Mouse (Mus musculus) lung, embryonic 16.5 days (tissue): ENCODE results near the gene Gaa. TPM values are rescaled to one million over a fixed set of nuclear protein-coding genes. Genes with fewer than 3 reads are reported as not detected.

Experiments used
- ATAC-seq: fragments of 200-750 bp; cut with Nextera tagmentation; 2 replicates; pipeline ENCODE4 v1.8.0; 2017; ENCODE audit warnings: low read depth, mild to moderate bottlenecking, moderate library complexity
- H3K27ac ChIP-seq: fragments of 300-500 bp; sonication (generic); 2 replicates; pipeline ENCODE4 v1.5.1; 2014; ENCODE audit warnings: mild to moderate bottlenecking, control low read depth, low read length
- H3K27me3 ChIP-seq: fragments of 300-500 bp; sonication (generic); 2 replicates; pipeline ENCODE4 v1.6.1; 2014; ENCODE audit warnings: low read depth, low read length, mixed read lengths; ENCODE audit not compliant: control insufficient read depth, insufficient read depth
- H3K36me3 ChIP-seq: fragments of 300-500 bp; sonication (generic); 2 replicates; pipeline ENCODE4 v1.6.1; 2014; ENCODE audit warnings: low read length; ENCODE audit not compliant: control insufficient read depth, insufficient read depth
- H3K4me1 ChIP-seq: fragments of 300-500 bp; sonication (generic); replicated peaks from 2 replicates; pipeline ENCODE4 v1.6.1; 2014; ENCODE audit warnings: low read length, mixed read lengths; ENCODE audit not compliant: control insufficient read depth, insufficient read depth
- H3K4me2 ChIP-seq: fragments of 300-500 bp; sonication (generic); 2 replicates; pipeline ENCODE4 v1.6.1; 2014; ENCODE audit warnings: low read depth, low read length, control low read depth
- H3K4me3 ChIP-seq: fragments of 300-500 bp; sonication (generic); 2 replicates; pipeline ENCODE4 v1.5.1; 2014; ENCODE audit warnings: mild to moderate bottlenecking, low read length, control low read depth
- H3K9ac ChIP-seq: fragments of 300-500 bp; sonication (generic); 2 replicates; pipeline ENCODE4 v1.6.1; 2014; ENCODE audit warnings: low read length, control low read depth
- H3K9me3 ChIP-seq: fragments of 300-500 bp; sonication (generic); 2 replicates; pipeline ENCODE4 v1.6.1; 2016; ENCODE audit warnings: low read length; ENCODE audit not compliant: control insufficient read depth
- WGBS: fragments of 180-500 bp; shearing (Covaris S2); extraction: QIAGEN DNeasy Blood & Tissue Kit; methylation state at CpG from one replicate; pipeline ENCODE4 v1.1.7; 2014; 5-methylcytosine and 5-hydroxymethylcytosine counted together
- polyA plus RNA-seq: library from polyadenylated mRNA; unstranded; fragments of >200 nt; fragmentation: Nextera tagmentation; extraction: Ambion mirVana; gene quantifications from 2 replicates; pipeline ENCODE4 v1.2.1, GENCODE M21; 2015

Gene Gaa
- polyA plus RNA-seq, result 77.7 and 78.1 TPM in 2 replicates

DNA sequence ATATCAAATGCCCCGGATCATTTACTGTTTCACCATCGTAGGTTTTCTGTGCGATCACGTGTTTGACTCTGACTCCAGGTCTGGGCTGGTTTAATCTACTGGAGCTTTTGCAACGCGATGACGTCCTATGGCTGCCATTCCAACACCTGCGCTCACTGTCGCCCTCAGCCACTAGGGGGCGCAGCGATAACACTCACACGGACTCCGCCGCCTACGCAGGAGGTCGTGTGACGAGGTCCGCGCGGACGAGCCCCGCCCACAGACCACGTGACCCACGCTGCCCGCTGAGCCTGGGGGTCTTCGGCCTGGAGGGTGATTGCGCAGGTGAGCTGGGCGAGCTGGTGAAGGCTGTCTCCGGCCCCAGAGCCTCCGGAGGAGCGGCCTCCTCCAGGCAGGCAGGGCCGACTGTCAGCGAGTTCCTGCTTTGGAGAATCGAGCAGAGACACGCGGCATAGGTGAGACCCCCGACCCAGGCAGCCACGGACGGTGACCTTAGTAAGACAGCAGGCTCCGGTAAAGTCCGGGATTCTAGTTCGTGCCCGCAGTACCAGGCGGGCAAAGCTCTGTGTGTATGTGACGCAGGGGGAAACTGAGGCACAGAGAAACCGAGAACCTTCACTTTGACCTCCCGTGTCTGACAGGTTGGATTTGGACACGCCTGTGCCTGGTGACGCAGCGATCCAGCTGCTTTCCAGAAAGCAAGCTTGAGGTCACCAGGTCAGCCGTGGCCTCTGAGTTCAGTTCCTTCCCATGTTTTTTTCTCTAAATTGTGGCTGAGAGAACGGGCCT, at the start of gene Gaa:
Gene Gaa (plus strand): TSS at position 120 of the 789 bp plus-strand sequence.
- 0 out of 2 replicates have a peak within 1 kb of the TSS, but pooled peaks have one; percentile 25 for H3K27ac ChIP-seq

DNA sequence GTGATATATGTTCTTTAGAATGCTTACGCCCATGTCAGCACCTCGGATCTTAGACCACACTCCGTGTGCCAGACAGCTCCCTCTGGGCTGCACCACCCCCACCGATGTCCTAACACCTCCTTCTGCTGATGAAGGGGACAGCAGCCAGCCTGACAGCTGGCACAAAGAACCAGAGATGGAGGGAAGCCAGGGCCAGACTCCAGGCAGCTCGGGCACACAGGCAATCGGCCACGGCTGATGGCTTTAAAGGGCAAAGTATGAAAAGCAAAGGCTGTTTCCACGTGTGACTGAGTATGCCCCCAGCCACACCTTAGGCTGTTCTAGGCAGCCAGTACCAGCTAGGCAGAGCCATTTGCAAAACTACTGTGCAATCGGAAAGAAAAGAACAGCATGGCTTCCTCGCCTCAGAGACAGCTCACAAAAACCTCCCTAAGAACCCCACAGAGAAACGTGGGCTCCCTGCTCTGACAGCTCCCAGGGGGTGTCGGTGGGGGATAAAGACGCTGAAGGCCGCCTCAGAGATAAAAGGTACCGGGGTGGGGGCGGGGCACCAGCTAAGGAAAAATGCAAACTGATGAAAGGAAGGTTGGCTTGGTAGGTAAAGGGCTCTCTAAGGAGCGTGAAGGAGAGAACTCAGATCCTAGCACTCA, 47.7 kb upstream of the Gaa start:
- H3K27me3 ChIP-seq, result no peaks in the 10 kb centered on the region
- no peaks in the 10 kb centered on the region for H3K36me3 ChIP-seq
- H3K4me2 ChIP-seq, result 0 out of 2 replicates have a peak overlapping the region, but pooled peaks have one; percentile 1
- WGBS, result 31% methylated on average over 17 of the region's 17 CpGs
- peaks cover 49% of the 10 kb centered on the region for H3K4me1 ChIP-seq
- no peak overlapping the region for H3K9ac ChIP-seq
- no peak overlapping the region for H3K27ac ChIP-seq
- no peak overlapping the region for H3K4me3 ChIP-seq
- no peaks in the 10 kb centered on the region for H3K9me3 ChIP-seq
- no peak for ATAC-seq

More for the DNA sequence above, at the start of gene Gaa:
- ATAC-seq, result peak; percentile 89
- Histone ChIP-seq H3K9me3 (no peaks in the 10 kb centered on the region), H3K27me3 (no peaks in the 10 kb centered on the region), H3K9ac (peak within 1 kb of the TSS; percentile 87), H3K4me3 (peak within 1 kb of the TSS; percentile 80), H3K4me1 (peaks cover 17% of the 10 kb centered on the region), H3K4me2 (peak within 1 kb of the TSS; percentile 98), H3K36me3 (peaks cover 3% of the 10 kb centered on the region)
- WGBS, result 2% methylated on average over 52 of the region's 52 CpGs

DNA sequence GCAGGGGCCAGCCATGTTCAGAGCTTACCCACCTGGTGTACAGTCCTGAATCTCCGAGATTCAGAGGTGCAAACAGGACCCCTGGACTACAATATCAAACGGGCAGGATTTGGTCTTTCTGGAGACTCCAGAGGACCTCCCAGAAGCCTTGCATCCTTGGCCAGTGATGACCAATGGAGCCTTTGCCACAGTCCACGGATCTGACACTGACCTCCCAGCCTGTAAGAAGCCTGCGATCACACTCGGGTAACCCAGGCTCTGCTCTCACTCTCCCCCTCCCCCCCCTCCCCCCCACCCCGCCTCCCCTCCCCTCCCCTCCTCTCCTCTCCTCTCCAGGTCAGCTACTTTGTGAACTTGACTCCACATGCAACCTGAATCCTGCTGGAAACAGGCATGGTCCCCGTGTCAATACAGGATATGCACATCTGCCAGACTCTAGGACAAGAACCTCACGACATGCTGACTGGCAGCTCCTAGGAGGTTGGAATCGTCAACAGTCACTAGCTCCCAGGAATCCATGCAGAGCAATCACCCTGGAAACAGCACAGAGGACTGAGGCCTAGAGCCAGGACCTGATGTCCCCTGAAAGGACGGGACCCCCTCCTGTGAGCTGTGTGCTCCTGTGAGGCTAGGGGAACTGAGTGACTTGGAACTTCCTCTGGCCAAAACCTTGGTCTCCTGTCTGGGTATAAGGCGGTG, 45.7 kb upstream of the Gaa start:
- no peak for ATAC-seq
- Histone ChIP-seq H3K4me2 (no peak overlapping the region), H3K9me3 (no peaks in the 10 kb centered on the region), H3K9ac (no peak overlapping the region), H3K27ac (no peak overlapping the region), H3K4me1 (peaks cover 48% of the 10 kb centered on the region), H3K27me3 (no peaks in the 10 kb centered on the region), H3K36me3 (no peaks in the 10 kb centered on the region), H3K4me3 (no peak overlapping the region)
- 41% methylated on average over 10 of the region's 11 CpGs for WGBS

DNA sequence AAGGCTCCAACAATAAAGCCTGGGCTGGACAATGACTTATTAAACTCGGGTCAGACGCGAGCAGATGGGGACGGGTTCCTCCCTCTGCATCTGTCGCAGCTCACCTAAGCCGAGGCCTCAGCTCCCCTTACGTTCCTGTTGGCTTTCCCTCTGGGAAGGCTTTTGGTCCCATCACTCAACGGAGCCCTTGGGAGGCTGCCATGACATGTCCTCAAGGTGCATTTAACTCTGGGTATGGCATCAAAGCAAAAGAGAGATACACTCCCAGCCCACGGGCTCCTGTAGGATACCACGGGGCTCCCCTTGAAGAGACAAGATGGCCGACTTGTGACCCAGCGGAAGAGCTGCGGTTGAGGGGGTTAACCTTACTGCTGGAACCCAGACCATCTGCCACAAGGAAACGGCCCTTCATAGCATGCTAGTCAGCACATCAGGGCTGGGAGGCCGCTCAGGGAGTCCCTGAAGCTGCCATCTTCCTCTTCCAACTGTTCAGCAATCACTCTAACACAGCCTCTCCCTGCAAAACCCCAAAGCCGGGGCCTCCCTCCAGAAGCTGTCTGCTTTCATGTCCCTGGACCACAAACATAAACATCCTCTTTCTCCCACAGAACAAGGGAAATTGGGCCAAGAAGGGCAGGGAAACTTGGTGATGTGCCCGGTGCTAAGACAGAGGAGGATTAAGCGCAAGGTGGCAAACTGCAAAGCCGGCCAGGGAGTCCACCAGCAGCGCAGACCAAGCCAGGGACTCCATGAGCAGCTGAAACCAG, 44.4 kb upstream of the Gaa start:
- peak overlapping the region; percentile 91 for H3K27ac ChIP-seq
- 53% methylated on average over 20 of the region's 20 CpGs for WGBS

DNA sequence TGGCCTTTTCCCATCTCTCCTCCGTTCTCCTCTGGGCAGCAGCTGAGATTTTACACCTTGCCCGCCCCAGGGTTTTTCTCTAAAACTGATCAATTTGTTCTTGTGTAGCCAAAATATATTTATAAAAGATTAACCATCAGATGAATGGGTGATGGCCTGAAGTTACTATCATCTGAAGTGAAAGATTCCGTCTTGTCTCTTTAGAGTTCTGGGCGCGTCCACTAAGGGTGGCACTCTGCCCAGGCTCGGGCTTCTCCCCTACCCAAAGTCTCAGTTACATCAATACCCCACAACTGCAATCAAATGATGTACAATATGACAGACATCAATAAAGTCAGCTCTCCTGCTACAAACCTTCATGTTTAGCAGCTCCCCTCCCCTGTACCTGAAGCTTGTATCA, 42.8 kb upstream of the Gaa start:
- H3K4me1 ChIP-seq, result peaks cover 54% of the 10 kb centered on the region
- no peak for ATAC-seq

More for the DNA sequence above, 44.4 kb upstream of the Gaa start:
- Histone ChIP-seq H3K36me3 (no peaks in the 10 kb centered on the region), H3K9me3 (no peaks in the 10 kb centered on the region), H3K4me3 (no peak overlapping the region), H3K27me3 (no peaks in the 10 kb centered on the region), H3K4me1 (peaks cover 51% of the 10 kb centered on the region), H3K4me2 (peak overlapping the region; percentile 24; the same call in 1 of the 2 replicates), H3K9ac (peak overlapping the region; percentile 6; the same call in 1 of the 2 replicates)
- peak; percentile 79 for ATAC-seq

DNA sequence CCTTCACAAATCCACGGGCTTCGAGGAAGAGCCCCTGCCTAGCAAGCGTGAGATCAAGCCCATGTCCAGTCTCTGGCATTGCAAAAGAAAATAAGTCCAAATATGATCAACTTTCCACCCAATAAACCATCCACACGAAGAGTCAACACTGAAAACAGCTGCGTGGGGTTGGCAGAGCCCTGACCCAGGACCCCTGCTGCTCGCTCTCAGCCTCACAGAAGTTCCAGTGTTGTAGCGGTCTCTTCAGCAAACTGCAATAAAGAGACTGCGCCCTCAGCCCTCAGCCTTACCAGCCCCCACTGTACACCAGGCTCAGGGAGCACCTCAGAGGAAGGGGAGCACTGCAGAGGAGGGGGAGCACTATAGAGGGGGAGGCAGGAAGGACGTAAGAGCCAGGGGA, 42.1 kb upstream of the Gaa start:
- no peak overlapping the region for H3K27ac ChIP-seq
- H3K4me2 ChIP-seq, result no peak overlapping the region
- no peaks in the 10 kb centered on the region for H3K27me3 ChIP-seq
- no peak overlapping the region for H3K4me3 ChIP-seq
- 74% methylated on average over 9 of the region's 9 CpGs for WGBS
- no peaks in the 10 kb centered on the region for H3K36me3 ChIP-seq
- H3K4me1 ChIP-seq, result peaks cover 49% of the 10 kb centered on the region
- no peaks in the 10 kb centered on the region for H3K9me3 ChIP-seq
- ATAC-seq, result no peak
- no peak overlapping the region for H3K9ac ChIP-seq

More for the DNA sequence above, 42.8 kb upstream of the Gaa start:
- Histone ChIP-seq H3K4me2 (no peak overlapping the region), H3K27me3 (no peaks in the 10 kb centered on the region), H3K27ac (no peak overlapping the region), H3K4me3 (no peak overlapping the region), H3K9me3 (no peaks in the 10 kb centered on the region), H3K36me3 (no peaks in the 10 kb centered on the region), H3K9ac (no peak overlapping the region)
- 91% methylated on average over 6 of the region's 6 CpGs for WGBS

DNA sequence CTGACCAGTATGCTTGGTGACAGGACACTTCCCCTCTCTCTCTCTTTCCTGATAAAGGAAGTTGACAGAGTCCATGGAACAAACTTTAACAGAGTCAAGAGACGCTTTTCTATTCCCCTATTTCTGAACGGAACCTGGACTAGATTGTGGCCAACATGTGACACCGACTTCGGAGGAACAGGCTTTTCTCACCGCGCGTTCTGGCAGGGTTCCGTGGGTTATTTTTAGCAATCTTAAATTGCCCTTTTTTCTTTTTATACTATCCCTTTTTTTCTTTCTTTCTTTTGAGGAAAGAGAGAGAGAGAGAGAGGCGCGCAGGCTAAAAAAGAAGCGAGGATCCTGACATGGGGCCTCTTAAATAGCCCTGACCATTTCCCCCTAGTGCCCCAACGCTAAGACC, 40.1 kb upstream of the Gaa start:
- 2% methylated on average over 12 of the region's 12 CpGs for WGBS
- Histone ChIP-seq H3K9ac (peak overlapping the region; percentile 91), H3K36me3 (no peaks in the 10 kb centered on the region), H3K4me2 (peak overlapping the region; percentile 98), H3K27me3 (no peaks in the 10 kb centered on the region), H3K4me1 (peaks cover 46% of the 10 kb centered on the region), H3K9me3 (no peaks in the 10 kb centered on the region), H3K4me3 (peak overlapping the region; percentile 72), H3K27ac (no peak overlapping the region; the same call in 1 of the 2 replicates)
- ATAC-seq, result no peak

DNA sequence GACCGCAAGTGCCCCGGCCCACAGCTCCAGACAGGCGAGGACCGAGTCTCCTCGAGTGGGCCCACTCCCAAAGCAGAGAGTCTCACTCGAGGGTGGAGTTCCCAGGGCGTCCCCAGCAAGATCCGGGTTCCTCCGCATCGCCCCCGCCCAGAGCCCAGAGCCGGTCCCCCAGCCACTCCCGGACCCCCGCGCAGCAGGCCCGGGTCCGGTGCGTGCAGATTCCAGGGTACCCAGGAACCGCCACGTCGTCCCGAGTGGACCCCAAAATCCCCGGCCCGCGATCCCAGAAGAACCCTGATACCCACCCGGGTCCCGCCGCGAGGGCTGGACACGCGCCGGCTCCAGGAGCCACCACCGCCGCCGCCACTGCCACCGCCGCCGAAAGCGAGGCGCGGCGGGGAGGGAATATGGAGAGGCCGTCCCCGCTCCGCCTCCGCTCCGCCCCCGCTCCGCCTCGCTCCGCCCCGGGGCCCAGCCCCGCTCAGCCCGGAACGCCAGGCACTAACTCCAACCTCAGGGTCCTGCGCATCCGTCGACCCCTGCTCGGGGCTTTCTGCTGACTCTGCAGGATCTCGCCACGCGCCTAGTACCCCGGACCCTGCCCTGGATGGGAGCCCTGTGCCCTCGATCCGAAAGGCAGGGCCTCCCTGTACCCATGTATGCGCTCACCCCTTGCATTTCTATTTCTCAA, 39.5 kb upstream of the Gaa start, which contains the start of the genes Tbc1d16 and Ccdc40:
Gene Tbc1d16 (minus strand): TSS at position 409 of the 691 bp plus-strand sequence.
Gene Ccdc40 (plus strand): TSS at position 482 of the 691 bp plus-strand sequence.
- peak; percentile 91 for ATAC-seq
- H3K4me1 ChIP-seq, result peaks cover 40% of the 10 kb centered on the region
- 2% methylated on average over 40 of the region's 66 CpGs for WGBS

More for the DNA sequence above, 39.5 kb upstream of the Gaa start, which contains the start of the genes Tbc1d16 and Ccdc40:
- peak within 1 kb of the TSS; percentile 98 for H3K4me2 ChIP-seq
- H3K27me3 ChIP-seq, result no peaks in the 10 kb centered on the region
- H3K9ac ChIP-seq, result peak within 1 kb of the TSS; percentile 91
- H3K36me3 ChIP-seq, result no peaks in the 10 kb centered on the region
- no peaks in the 10 kb centered on the region for H3K9me3 ChIP-seq
- H3K4me3 ChIP-seq, result peak within 1 kb of the TSS; percentile 72
- peak within 1 kb of the TSS; percentile 23; the same call in 1 of the 2 replicates for H3K27ac ChIP-seq
